Mouse (Mus musculus) midbrain, embryonic 12.5 days (tissue): ENCODE results near the gene Abca2. TPM values are rescaled to one million over a fixed set of nuclear protein-coding genes. Genes with fewer than 3 reads are reported as not detected.

Experiments
- ATAC-seq: fragments of 200-750 bp; cut with Nextera tagmentation; 2 replicates; pipeline ENCODE4 v1.8.0; 2017; ENCODE audit warnings: low read depth, moderate TSS enrichment, moderate library complexity; ENCODE audit not compliant: low FRiP score
- H3K27ac ChIP-seq: fragments of 300-500 bp; sonication (generic); replicated peaks from 2 replicates; pipeline ENCODE4 v1.5.1; 2016; ENCODE audit warnings: mild to moderate bottlenecking
- H3K27me3 ChIP-seq: fragments of 300-500 bp; sonication (generic); 2 replicates; pipeline ENCODE4 v1.6.1; 2016; ENCODE audit warnings: mild to moderate bottlenecking
- H3K36me3 ChIP-seq: fragments of 300-500 bp; sonication (generic); 2 replicates; pipeline ENCODE4 v1.6.1; 2016
- H3K4me1 ChIP-seq: fragments of 300-500 bp; sonication (generic); 2 replicates; pipeline ENCODE4 v1.6.1; 2016
- H3K4me2 ChIP-seq: fragments of 300-500 bp; sonication (generic); replicated peaks from 2 replicates; pipeline ENCODE4 v1.6.1; 2016; ENCODE audit warnings: mild to moderate bottlenecking, moderate library complexity
- H3K4me3 ChIP-seq: fragments of 300-500 bp; sonication (generic); 2 replicates; pipeline ENCODE4 v1.5.1; 2016; ENCODE audit warnings: mild to moderate bottlenecking
- H3K9ac ChIP-seq: fragments of 300-500 bp; sonication (generic); replicated peaks from 2 replicates; pipeline ENCODE4 v1.6.1; 2016; ENCODE audit warnings: mild to moderate bottlenecking, moderate library complexity
- H3K9me3 ChIP-seq: fragments of 300-500 bp; sonication (generic); 2 replicates; pipeline ENCODE4 v1.6.1; 2016; ENCODE audit warnings: mild to moderate bottlenecking
- whole genome bisulfite sequencing: fragments of 180-500 bp; shearing (Covaris S2); methylation state at CpG from one replicate; pipeline ENCODE4 v1.1.7; 2016; 5-methylcytosine and 5-hydroxymethylcytosine counted together
- polyA plus RNA-seq: library from polyadenylated mRNA; unstranded; fragments of >200 nt; fragmentation: Nextera tagmentation; extraction: Ambion mirVana; gene quantifications from 2 replicates; pipeline ENCODE4 v1.2.1, GENCODE M21; 2016

Abca2 gene
- polyA plus RNA-seq, 1 experiment from 2014 or later: 9.4 TPM

DNA sequence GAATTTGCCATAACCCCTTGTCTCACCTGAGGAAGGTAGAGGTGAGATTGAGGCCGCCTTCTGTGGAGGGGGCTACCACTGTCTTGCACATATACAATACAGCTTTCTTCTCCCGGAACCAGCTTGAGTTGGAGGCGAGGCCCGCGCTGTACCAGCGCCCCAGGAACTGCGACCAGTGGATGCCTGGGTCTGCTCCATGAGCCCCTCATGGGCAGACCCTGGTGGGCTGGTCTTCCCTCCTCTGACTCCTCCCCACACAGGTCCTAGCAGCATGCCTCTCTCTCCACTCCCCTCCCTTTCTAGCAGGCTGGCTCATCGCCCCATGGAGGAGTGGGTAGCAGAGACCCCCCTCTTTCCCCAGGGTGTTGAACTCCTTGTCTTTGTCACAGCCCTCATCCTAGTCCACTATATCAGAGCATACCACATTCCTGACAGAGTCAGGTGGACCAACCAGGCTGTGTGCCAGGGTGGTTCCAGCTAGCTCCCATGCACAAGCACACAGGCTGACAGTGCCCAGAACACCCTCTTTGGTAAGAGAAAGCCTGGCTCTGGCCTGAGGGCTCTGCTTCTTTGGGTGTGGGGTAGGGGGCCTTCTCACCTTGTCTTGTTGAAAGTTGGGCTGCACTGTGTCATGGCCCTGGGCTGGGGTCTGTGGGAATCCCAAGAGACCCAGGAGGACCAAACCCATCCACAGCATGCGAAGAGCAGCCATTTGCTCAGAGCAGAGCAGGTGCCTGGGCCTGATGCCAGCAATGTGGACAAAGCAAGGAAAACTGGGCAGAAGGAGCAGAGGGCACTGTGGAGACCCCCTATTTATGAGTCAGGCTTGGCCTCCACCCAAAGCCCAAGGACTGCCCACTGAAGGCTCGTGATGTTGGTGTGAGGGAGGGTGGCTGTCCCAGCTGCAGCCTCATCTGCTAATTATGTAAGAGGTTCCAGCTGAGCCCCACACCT is 40.7 kb downstream of the Abca2 start:
- no peaks in the 10 kb centered on the region for H3K36me3 ChIP-seq
- peak; percentile 24; the same call in 1 of the 2 replicates for ATAC-seq
- no peak overlapping the region for H3K9ac ChIP-seq
- H3K4me3 ChIP-seq: no peak overlapping the region
- H3K4me1 ChIP-seq: peaks cover 24% of the 10 kb centered on the region; the same call in 1 of the 2 replicates
- 81% methylated on average over 10 of the region's 10 CpGs for WGBS
- H3K27ac ChIP-seq: no peak overlapping the region
- no peak overlapping the region for H3K4me2 ChIP-seq
- H3K9me3 ChIP-seq: no peaks in the 10 kb centered on the region
- no peaks in the 10 kb centered on the region for H3K27me3 ChIP-seq

DNA sequence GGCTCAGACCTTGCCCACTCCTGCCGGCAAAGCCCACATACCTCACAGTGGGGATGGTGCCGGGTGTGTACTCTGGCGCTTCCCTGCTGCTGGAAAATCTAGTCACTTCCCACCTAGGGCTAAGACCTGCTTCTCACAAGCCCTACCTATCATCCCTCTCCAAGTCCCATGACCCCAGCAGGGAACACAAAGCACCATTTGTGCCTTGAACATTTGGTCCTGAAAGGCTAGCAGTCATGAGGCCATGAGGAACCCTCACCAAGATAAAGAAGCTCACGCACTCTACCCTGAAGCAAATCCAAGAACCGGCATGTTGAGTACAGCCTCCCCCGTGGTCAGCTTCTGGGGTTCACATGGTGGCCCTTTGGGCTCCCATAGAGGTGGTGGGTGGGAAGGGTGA is 41.5 kb downstream of the Abca2 start, which contains the start of gene Ptgds:
Ptgds (minus strand) TSS at position 78 of the 400 bp plus-strand sequence.
- 73% methylated on average over 6 of the region's 6 CpGs for WGBS

DNA sequence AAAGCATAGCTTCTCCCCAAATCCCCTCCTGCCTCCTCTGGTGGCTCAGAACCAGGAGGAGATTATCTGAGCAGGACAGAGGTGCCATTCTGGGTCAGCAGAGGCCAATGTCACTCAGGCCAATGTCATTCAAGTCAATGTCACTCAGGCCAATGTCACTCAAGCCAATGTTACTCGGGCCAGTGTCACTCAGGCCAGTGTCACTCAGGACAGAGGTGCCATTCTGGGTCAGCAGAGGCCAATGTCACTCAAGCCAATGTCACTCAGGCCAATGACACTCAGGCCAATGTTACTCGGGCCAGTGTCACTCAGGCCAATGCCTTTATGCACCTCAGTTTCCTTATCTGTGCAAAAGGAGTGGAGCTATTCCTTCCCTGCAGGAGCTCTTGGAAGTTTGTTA is 44.0 kb downstream of the Abca2 start:
- Histone ChIP-seq H3K36me3 (no peaks in the 10 kb centered on the region), H3K4me3 (no peak overlapping the region), H3K27me3 (peaks cover 8% of the 10 kb centered on the region; the same call in 1 of the 2 replicates), H3K4me2 (no peak overlapping the region), H3K27ac (no peak overlapping the region), H3K9ac (no peak overlapping the region), H3K4me1 (peaks cover 8% of the 10 kb centered on the region; the same call in 1 of the 2 replicates), H3K9me3 (no peaks in the 10 kb centered on the region)
- 77% methylated on average over 2 of the region's 2 CpGs for WGBS
- ATAC-seq: no peak

More for the DNA sequence above, 41.5 kb downstream of the Abca2 start, which contains the start of gene Ptgds:
- no peaks in the 10 kb centered on the region for H3K27me3 ChIP-seq
- H3K9me3 ChIP-seq: no peaks in the 10 kb centered on the region
- no peaks in the 10 kb centered on the region for H3K36me3 ChIP-seq
- no peak within 1 kb of the TSS for H3K27ac ChIP-seq
- peaks cover 24% of the 10 kb centered on the region; the same call in 1 of the 2 replicates for H3K4me1 ChIP-seq
- no peak for ATAC-seq
- H3K9ac ChIP-seq: no peak within 1 kb of the TSS
- H3K4me3 ChIP-seq: no peak within 1 kb of the TSS
- no peak within 1 kb of the TSS for H3K4me2 ChIP-seq

DNA sequence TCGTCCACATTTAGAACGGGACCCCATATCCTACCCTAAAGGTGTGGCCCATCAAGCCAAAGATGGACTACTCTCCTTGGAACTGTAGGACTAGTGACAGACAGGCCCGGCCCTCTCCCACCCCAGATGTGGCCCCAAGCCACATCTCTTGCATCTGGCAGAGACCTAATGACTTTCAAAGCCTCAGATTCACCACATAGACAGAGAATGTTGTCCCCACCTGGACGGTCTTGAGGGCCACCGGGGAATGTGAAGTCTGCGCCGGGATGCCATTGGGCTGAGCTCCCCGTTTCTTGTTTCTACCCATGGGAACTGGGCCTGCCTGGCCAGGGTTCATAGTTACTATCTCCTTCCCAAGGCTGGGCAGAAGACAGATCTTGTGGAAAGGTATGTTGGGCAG is 49.0 kb downstream of the Abca2 start:
- Histone ChIP-seq H3K4me3 (no peak overlapping the region), H3K36me3 (no peaks in the 10 kb centered on the region), H3K27ac (no peak overlapping the region), H3K9ac (no peak overlapping the region), H3K4me1 (no peaks in the 10 kb centered on the region), H3K27me3 (peaks cover 8% of the 10 kb centered on the region), H3K4me2 (no peak overlapping the region), H3K9me3 (no peaks in the 10 kb centered on the region)
- ATAC-seq: no peak
- WGBS: 91% methylated on average over 8 of the region's 8 CpGs

DNA sequence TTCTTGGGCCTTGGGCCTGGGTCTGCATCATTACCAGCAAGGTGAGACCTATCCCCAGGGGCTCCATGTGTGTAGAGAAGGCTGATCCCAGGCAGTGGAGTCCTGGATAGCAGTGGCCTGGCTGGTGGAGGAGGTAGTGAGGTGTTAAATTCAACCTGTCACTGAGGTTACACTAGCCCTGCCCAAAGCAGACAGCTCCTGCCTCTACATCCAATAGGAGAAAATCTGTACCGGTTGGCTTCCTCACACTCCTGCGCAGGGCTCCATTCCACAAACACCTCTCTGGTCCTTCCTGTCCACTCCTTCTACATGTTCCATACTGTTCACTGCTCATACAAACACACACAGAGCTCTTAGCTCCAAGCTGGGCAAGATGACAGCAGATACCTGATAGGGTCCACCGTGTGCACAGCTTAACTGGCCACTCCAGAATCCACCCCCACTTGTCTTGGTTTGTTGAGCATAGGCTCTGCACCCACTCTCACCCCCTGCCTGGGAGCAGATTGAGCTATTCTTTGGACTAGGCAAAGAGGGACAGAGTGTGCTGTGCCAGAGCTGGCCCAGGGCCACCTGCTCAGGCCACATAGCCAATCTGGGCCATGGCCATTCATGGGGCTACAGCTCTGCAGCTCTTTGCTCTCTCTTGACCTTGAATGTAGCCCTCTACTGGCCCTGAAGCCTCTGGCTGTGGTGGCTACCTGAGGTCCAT is 49.6 kb downstream of the Abca2 start:
- 86% methylated on average over 3 of the region's 3 CpGs for WGBS
- ATAC-seq: no peak
- no peak overlapping the region for H3K4me3 ChIP-seq

DNA sequence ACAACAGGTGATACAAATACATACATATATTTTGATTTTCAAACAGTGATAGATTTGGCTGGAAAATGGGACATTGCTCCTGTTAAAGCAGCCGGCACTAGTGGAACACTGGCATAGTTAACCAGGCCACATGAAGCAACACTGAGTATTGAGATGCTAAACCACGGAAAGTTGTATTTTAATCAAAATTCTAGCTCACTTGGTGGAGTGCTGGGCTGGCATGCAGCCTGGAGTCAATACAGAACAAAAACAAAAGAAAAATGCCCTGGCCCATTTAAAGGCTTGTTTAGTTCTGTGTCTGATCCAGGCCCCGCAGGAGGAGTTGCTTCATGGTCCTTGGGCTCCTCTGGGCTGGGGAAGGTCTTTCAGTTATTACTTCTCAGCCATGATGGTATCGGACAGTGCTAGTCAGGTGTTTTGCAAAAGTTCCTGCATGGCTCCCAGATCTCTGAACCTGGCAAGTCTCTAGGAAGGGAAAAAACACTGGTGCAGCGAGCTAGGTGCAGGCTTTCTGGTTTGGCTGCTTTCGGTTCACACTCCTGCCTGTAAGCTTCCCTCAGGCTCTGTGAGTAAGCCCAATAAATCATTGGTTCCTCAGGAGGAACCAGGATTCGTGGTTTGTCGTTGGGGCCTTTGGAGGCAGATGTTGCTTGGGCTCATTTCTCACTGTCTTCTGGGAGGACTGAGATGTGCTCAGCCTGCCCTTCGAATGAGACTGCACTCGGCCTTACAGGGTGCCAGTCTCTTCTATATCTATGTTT is 51.2 kb downstream of the Abca2 start:
- Histone ChIP-seq H3K9me3 (no peaks in the 10 kb centered on the region), H3K4me1 (no peaks in the 10 kb centered on the region), H3K36me3 (no peaks in the 10 kb centered on the region), H3K4me2 (no peak overlapping the region), H3K9ac (no peak overlapping the region), H3K27ac (no peak overlapping the region), H3K27me3 (peaks cover 8% of the 10 kb centered on the region), H3K4me3 (no peak overlapping the region)
- ATAC-seq: no peak
- 85% methylated on average over 10 of the region's 10 CpGs for WGBS

More for the DNA sequence above, 49.6 kb downstream of the Abca2 start:
- peaks cover 8% of the 10 kb centered on the region for H3K27me3 ChIP-seq
- H3K9ac ChIP-seq: no peak overlapping the region
- no peaks in the 10 kb centered on the region for H3K4me1 ChIP-seq
- no peaks in the 10 kb centered on the region for H3K36me3 ChIP-seq
- no peak overlapping the region for H3K4me2 ChIP-seq
- H3K9me3 ChIP-seq: no peaks in the 10 kb centered on the region
- no peak overlapping the region for H3K27ac ChIP-seq

DNA sequence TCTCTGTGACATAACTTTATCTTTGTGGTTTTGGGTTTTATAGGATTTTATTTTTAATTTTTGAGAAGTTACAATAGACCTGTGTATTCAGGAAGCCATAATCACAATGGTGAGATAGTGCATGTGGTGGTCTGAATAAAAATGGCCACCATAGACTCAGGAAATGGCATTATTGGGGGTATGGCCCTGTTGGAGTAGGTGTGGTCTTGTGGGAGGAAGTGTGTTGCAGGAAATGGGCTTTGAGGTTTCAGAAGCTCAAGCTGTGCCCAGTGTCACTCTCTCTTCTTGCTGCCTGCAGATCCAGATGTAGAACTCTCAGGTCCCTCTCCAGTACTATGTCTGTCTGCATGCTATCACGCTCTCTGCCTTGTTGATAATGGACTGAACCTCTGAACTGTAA is 52.0 kb downstream of the Abca2 start:
- no peak for ATAC-seq
- no peak overlapping the region for H3K27ac ChIP-seq
- no peak overlapping the region for H3K9ac ChIP-seq
- no peak overlapping the region for H3K4me2 ChIP-seq
- H3K9me3 ChIP-seq: no peaks in the 10 kb centered on the region
- no peak overlapping the region for H3K4me3 ChIP-seq
- H3K27me3 ChIP-seq: peaks cover 8% of the 10 kb centered on the region
- H3K36me3 ChIP-seq: no peaks in the 10 kb centered on the region
- 83% methylated on average over 1 of the region's 1 CpGs for WGBS
- H3K4me1 ChIP-seq: no peaks in the 10 kb centered on the region

DNA sequence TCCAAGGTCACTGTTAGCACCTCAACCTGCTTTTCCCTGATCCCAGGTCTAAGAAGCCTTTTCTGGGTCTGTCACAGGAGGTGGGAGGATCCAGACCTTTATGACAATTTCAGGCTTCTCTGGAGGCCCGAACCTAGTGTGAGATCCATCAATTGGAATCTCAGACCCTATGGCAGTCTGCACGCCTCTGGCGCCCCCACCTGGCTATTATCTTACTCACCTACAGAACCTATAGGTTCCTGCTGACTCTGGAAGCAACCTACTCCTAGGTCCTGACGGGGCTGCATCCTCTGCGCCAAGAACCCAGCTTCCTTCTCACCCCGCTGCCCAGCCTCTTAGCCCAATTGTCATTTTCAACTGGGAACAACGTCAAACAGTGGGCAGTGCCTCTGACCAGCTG is 54.5 kb downstream of the Abca2 start:
- Histone ChIP-seq H3K9ac (no peak overlapping the region), H3K4me3 (no peak overlapping the region)
- no peak for ATAC-seq

DNA sequence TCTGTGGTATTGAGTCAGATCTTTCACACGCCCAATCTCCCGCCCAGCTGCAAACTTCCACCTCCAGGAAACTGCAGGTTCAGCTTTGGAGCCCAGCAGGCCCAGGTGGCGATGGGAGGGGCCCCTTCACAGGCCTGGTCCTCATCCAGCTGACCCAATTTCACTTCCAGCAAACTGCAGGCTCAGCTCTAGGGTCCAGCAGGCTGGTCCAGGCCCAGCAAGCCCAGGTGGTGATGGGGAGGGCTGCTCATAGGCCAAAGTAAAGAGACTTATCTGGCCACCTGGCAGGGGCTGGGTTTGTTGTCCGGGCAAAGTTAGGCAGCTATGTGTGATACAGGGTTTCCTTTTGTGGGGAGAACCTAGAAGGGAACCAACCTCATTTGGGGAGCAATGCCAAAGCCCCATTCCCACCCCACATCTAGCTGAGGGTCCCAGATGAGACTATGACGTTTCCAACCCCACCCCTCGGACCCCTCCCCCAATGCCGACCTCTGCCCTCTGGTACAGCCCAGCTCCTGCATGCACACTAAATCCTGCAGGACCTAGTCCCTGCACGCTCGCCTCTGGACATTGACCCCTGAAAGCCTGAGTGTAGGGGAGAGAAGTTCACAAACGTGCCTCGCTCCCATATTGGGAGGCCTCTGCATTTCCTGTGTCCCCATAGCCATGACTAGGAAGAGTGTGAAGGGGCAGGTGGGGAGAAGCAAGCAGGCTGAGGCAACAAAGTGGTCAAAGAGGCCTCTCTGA is 56.6 kb downstream of the Abca2 start:
- 64% methylated on average over 11 of the region's 11 CpGs for WGBS
- H3K4me2 ChIP-seq: no peak overlapping the region
- no peak overlapping the region for H3K4me3 ChIP-seq
- H3K9me3 ChIP-seq: no peaks in the 10 kb centered on the region
- H3K27ac ChIP-seq: no peak overlapping the region
- ATAC-seq: no peak
- no peaks in the 10 kb centered on the region; the same call in 1 of the 2 replicates for H3K27me3 ChIP-seq
- H3K9ac ChIP-seq: no peak overlapping the region
- no peaks in the 10 kb centered on the region for H3K36me3 ChIP-seq
- no peaks in the 10 kb centered on the region for H3K4me1 ChIP-seq

More for the DNA sequence above, 54.5 kb downstream of the Abca2 start:
- Histone ChIP-seq H3K4me2 (no peak overlapping the region), H3K4me1 (no peaks in the 10 kb centered on the region), H3K27ac (no peak overlapping the region), H3K36me3 (no peaks in the 10 kb centered on the region), H3K9me3 (no peaks in the 10 kb centered on the region), H3K27me3 (no peaks in the 10 kb centered on the region; the same call in 1 of the 2 replicates)
- 29% methylated on average over 7 of the region's 7 CpGs for WGBS

DNA sequence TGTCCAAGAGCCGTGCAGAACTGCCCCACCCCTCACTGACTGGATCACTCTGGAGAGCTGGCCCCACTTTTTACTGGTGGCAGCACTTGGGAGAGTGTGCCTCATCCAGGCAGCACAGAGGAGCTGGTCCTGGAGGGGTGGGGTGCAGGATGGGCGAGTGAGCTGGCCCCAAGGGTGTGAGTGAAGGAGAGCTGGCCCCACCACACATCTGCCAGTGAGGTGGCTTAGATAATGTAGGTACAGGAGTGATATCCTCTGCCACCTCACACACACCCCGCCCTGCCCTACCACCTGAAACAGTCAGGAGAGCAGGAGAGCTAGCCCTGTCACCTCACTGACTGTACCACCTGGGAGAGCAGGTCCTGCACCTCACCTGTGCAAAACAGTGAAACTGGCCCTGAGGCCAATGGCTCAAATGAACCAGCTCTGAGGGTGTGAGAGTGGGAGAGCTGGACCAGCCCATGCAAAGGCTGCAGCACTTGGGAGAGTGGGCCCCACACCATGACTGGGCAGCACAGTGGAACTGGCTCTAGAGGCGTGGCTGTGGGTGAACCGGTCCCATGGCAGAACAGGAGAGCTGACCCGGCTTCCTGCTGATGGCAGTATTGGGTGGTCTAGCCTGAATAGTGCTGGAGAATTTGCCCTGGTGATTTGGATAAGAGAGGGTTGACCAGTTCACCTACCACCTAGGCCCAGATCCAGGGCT is 59.6 kb downstream of the Abca2 start:
- Histone ChIP-seq H3K9me3 (no peaks in the 10 kb centered on the region), H3K4me3 (no peak overlapping the region), H3K9ac (no peak overlapping the region), H3K27ac (no peak overlapping the region), H3K4me1 (no peaks in the 10 kb centered on the region), H3K36me3 (no peaks in the 10 kb centered on the region), H3K4me2 (no peak overlapping the region), H3K27me3 (no peaks in the 10 kb centered on the region)
- WGBS: 78% methylated on average over 6 of the region's 6 CpGs
- no peak for ATAC-seq

DNA sequence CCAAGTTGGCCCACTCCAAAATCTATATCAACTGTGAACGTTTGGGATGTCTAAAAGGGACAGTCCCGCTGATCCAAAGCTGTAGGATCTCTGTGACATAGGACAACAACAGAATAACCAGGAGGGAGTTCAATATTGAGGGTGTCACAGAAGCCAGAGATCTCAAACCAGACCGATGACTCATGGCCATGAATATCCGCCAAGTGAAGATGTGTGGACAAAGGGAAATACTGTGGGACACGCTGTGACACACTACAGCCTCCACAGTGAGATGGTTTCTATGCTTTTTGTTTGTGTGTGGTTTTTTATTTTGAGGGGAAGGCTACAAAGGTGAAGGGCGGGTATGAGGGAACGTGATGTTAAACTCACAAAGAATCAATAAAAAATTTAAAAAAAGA is 60.2 kb downstream of the Abca2 start:
- Histone ChIP-seq H3K4me2 (no peak overlapping the region), H3K27me3 (no peaks in the 10 kb centered on the region), H3K36me3 (no peaks in the 10 kb centered on the region), H3K27ac (no peak overlapping the region), H3K9me3 (no peaks in the 10 kb centered on the region), H3K9ac (no peak overlapping the region), H3K4me1 (no peaks in the 10 kb centered on the region), H3K4me3 (no peak overlapping the region)
- ATAC-seq: no peak
- WGBS: 78% methylated on average over 7 of the region's 7 CpGs
